Mouse (Mus musculus) left cerebral cortex, adult 6 months (tissue): Measurements from ENCODE around the gene Fastk. TPM values are rescaled to one million over a fixed set of nuclear protein-coding genes. Genes with fewer than 3 reads are reported as not detected.

ENCODE experiments used
- long read RNA-seq, 2 experiments: library from polyadenylated mRNA; unstranded; transcript quantifications; one replicate each; pipeline ENCODE4 v2.0.0; 2019 to 2020
- polyA plus RNA-seq: library from polyadenylated mRNA; unstranded; fragments of <200 nt; fragmentation: Nextera tagmentation; gene quantifications from 2 replicates; pipeline ENCODE4 v1.2.3, GENCODE M21; 2021

Fastk gene
- 144 and 180 TPM in 2 replicates for polyA plus RNA-seq
- long read RNA-seq, experiment 1, transcript Fastk-201 (10 exons, 1,893 nt) = major isoform, 394 of 700 reads
- long read RNA-seq, experiment 1, transcript Fastk-213 (9 exons, 2,552 nt) = minor isoform, 41 of 700 reads
- long read RNA-seq, experiment 1, partial matches to known transcripts = 110 of 700 reads
- long read RNA-seq, experiment 1, other reads (novel, unspliced or antisense) = 149 of 700 reads
- long read RNA-seq, experiment 2, transcript Fastk-213 (9 exons, 2,552 nt) = minor isoform, 5 of 129 reads
- long read RNA-seq, experiment 2, transcript Fastk-201 (10 exons, 1,893 nt) = major isoform, 81 of 129 reads
- long read RNA-seq, experiment 2, partial matches to known transcripts = 9 of 129 reads
- long read RNA-seq, experiment 2, other reads (novel, unspliced or antisense) = 33 of 129 reads

DNA sequence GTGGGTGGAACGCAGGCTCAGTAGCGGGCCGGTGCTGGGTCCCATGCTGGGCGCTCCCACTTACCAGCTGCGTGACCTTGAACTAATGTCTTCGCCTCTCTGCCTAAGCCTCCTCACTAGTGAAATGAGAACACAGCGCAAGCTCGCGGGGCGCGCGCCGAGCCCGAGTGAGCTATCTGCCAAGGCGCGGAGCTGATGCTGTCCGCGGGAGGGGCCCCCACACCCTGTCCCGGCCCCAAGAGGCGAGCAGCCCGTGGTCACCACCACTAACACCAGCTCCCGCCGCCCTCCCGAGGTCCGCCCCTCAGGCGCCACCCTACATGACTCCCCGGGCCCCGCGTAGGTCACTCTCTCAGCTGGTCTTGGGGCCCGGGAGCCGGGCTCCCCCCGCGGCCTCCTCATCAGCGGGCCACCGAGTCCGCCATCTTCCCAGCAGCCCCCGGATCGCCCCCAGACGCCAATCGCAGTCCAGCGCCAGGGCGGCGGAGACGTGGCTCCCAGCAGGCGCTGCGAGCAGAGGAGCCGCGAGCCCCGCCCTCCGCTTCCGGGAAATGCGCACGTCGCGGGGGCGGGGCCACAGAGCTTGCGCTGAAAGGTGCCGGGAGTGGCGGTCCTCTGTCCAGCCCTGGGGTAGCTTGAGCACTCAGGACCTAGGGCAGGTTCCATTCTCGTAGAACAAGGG is at the start of gene Fastk:
Fastk (minus strand) TSS at position 542 of the 682 bp plus-strand sequence.

DNA sequence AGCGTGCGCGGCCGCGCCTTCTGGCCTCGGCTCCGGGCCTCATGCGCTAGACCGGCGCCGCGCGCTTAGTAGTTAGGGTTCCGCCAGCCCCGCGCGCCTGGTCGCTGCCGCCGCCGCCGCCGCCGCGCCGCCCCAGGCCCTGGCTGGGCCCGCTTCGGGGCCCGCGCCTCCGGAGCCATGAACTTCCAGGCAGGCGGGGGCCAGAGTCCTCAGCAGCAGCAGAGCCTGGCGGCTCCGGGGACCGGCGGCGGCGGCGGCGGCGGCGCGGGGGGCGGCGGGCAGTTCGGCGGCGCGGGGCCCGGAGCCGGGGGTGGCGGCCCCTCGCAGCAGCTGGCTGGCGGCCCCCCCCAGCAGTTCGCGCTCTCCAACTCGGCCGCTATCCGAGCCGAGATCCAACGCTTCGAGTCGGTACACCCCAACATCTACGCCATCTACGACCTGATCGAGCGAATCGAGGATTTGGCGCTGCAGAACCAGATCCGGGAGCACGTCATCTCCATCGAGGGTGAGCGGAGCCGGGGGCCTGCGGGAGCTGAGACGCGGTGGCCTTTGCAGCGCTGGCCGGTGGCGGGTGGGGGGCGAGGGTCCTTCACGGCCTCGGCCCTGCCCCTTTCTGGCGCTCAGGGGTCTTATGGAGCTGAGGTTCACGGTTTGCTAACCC is 7.1 kb upstream of the Fastk start, which contains the start of gene Agap3:
Agap3 (plus strand) TSS at position 148 of the 661 bp plus-strand sequence.

DNA sequence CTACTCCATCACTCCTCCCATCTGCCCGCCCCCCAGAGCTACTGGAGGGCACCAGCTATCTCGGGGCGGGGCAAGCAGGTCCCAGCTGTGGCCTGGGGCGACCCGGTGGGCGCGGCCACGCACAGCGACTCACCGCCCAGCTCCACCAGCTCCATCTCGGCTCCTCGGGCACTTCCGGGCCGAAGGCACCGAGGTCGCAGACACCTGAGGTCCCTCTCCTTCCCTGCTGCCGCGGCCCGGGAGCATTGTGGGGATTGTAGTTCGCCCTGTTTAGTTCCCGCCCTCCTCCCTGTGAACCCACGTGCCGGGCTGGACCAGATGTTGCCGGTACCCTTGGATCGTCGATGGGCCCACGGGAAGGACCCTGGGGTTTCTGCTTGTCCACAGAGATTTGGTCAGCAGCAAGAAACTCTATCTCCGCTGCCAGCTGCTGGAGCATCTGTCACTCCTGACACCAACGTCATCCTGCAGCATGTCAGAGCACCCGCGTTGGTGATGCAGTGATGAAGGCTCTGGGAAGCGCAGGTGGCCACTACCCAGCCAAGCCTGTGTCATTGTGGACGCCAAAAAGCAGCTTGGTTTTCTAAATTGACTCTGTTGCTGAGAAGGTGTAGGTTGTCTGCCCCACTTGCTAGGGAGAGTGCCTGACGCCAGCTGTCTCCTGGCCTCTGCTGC is 2.7 kb upstream of the Fastk start, which contains the start of gene Tmub1:
Tmub1 (minus strand) TSS at position 231 of the 675 bp plus-strand sequence.

DNA sequence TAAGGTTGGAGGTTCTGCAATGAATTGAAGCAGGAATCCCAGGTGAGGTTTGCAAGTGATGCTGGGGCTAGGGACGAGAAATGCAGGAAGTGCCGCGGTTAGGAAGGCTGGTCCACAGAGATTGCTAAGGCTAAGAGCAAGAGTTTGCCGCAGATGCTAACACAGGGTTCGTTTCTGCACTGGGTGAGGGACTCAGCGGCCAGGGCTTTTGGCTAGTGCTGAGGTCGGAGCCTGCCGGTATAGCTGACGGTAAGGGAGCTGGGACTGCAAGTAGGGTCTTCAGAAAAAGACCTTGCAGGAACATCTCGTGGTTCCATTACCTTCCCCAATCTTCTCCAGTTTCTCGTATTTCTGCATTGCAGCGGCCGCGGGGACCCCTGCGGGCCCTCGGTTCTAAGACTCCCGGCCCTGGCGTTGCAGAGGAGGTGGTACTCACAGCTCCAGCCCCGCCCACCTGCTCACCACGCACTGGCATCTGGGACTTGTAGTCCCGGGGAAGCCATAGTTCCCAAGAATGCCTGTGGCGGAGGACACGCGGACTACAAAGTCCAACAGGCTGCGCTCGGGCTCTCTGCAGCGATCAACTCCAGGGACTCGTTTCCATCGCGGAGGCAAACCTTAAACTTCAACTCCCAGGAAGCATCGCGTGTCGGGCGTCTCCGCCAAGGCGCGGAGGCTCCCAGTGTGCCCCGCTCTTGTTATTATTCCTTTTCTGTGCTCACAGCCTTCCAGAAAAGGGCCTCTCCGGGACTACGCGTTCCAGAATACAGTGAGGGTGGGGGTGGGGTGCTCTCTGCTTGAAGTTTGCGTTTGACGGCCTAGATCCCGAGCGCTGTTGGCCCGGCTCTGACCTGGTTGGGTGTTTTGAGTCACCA is 21.7 kb downstream of the Fastk start, which contains the start of the genes Cdk5 and Slc4a2:
Cdk5 (minus strand) TSS at position 402 of the 875 bp plus-strand sequence.
Slc4a2 (plus strand) TSS at position 709 of the 875 bp plus-strand sequence.

DNA sequence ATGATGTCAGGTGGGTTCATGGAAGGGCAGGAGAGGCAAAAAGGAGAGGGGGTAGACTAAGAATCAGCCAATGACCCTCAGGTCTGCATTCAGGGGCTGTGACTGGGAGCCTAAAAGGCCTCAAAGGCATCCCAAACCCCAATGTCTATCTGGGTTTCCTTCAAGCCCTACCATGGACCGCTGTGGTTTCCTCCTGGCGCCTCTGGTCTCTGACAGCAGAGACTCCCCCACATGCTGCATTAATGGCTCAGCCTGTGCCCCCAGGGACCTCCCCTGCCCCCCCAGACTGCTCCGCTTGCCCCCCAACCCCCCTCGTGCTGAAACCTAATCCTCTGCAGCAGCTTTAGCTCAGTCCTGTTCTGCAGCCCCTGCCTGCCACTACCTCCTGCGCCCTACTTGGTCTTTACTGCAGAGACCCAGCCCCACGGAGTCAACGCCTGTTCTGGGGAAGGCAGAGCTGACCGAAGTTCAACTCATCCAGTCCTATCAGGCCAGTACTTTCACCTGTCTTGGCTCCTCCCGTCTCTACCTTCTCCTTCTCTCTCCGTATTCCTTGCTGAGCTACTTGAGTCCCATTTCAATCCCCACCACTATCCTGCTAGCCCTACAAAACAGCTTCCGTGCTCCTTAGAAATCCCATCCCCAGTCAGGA is 31.9 kb downstream of the Fastk start, which contains the start of gene Asic3:
Asic3 (plus strand) TSS at position 351 of the 652 bp plus-strand sequence.

DNA sequence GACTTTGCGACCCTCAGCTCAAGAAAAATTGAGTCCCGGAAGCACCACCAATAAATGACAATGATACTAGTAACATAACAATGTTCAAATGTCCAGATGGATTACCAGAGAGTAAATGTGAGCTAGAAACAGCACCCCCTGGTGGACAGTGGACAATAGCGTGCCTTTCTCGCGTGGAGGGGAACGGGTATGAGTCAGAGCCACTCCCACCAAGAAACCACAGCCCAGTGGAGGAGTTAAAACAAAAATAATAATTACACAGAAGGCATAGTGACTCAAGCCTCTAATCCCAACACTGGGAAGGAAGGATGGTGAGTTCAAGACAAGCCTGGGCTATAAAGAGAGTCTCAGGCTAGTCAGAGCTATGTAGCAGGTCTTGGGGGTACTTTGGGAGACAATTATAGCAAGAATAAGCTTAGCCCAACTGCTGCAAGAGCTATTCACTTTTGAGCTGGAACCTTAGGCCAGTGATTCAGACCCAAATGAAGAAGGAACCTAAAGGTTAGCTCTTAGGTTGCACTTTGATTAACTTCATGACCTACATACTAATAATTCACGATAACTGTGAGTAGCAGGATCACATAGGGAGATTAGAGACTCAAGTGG is 51.6 kb downstream of the Fastk start, which contains the start of gene Abcb8:
Abcb8 (plus strand) TSS at position 272 of the 606 bp plus-strand sequence.

DNA sequence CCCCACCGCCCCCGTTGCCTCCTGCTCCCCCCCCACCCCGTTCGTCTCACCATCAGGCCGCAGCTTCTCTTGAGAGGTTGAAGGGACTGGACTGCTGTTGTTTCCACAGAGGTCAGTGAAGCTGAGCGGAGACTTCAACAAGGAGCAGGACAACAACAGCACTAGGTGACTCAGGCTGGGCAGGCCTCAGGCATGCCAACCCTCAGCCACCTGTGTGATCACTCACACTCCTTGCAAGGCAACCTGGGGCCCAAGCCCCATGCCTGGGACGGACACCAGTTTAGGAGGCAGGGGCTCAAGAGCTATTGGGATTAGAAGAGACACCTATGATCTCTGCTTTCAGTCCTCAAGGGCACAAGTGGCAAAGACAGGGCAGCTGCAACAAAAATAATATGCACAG is 53.2 kb downstream of the Fastk start, which contains the start of gene Atg9b:
Atg9b (minus strand) TSS at position 280 of the 400 bp plus-strand sequence.

Other genes starting within 250 kb of the Fastk start
- gene Kcnh2, start 93.7 kb downstream of the Fastk start, polyA plus RNA-seq = 4.9 and 5.1 TPM in 2 replicates
- gene Nos3, start 80.5 kb downstream of the Fastk start, polyA plus RNA-seq = 1.5 and 3.2 TPM in 2 replicates
- 1.5 and 4.8 TPM in 2 replicates for gene Atg9b, start 53.1 kb downstream of the Fastk start, polyA plus RNA-seq
- gene Abcb8, start 51.6 kb downstream of the Fastk start, polyA plus RNA-seq = 35.4 and 46.1 TPM in 2 replicates
- gene Asic3, start 31.9 kb downstream of the Fastk start, polyA plus RNA-seq = not detected in 2 replicates
- 125 and 165 TPM in 2 replicates for gene Cdk5, start 21.8 kb downstream of the Fastk start, polyA plus RNA-seq
- gene Slc4a2, start 21.4 kb downstream of the Fastk start, polyA plus RNA-seq = 9.5 and 9.9 TPM in 2 replicates
- gene Tmub1, start 2.6 kb upstream of the Fastk start, polyA plus RNA-seq = 35.2 and 37.2 TPM in 2 replicates
- gene Agap3, start 6.9 kb upstream of the Fastk start, polyA plus RNA-seq = 59.0 and 78.2 TPM in 2 replicates
- gene Gbx1, start 81.9 kb upstream of the Fastk start, polyA plus RNA-seq = 0.05 and 0.07 TPM in 2 replicates
- gene Asb10, start 95.7 kb upstream of the Fastk start, polyA plus RNA-seq = 0.51 and 0.61 TPM in 2 replicates
- not detected in 2 replicates for gene 4931409K22Rik, start 111.5 kb upstream of the Fastk start, polyA plus RNA-seq
- gene Abcf2, start 132.2 kb upstream of the Fastk start, polyA plus RNA-seq = 65.0 and 76.5 TPM in 2 replicates
- gene Chpf2, start 141.5 kb upstream of the Fastk start, polyA plus RNA-seq = 15.5 and 16.0 TPM in 2 replicates
- gene Smarcd3, start 179.1 kb upstream of the Fastk start, polyA plus RNA-seq = 10.4 and 78.3 TPM in 2 replicates
- gene Nub1, start 240.2 kb upstream of the Fastk start, polyA plus RNA-seq = 27.5 and 36.6 TPM in 2 replicates